Mouse (Mus musculus) stomach, embryonic 15.5 days (tissue): ENCODE measurements at regions not wholly inside any gene's neighbourhood (a gene's known extent, or its start where the extent isn't known, plus 50 kb on each side); places are given as distances from the start of the nearest gene placed in this dataset.

Source experiments
- ATAC-seq: fragments of 200-750 bp; cut with Nextera tagmentation; 2 replicates; pipeline ENCODE4 v1.8.0; 2017; ENCODE audit warnings: low read depth, moderate number of reproducible peaks, moderate TSS enrichment; ENCODE audit not compliant: insufficient read depth, low FRiP score
- H3K27ac ChIP-seq: fragments of 300-500 bp; sonication (generic); 2 replicates; pipeline ENCODE4 v1.5.1; 2015; ENCODE audit warnings: mild to moderate bottlenecking, inconsistent platforms
- H3K27me3 ChIP-seq: fragments of 300-500 bp; sonication (generic); replicated peaks from 2 replicates; pipeline ENCODE4 v1.6.1; 2015; ENCODE audit warnings: inconsistent platforms
- H3K36me3 ChIP-seq: fragments of 300-500 bp; sonication (generic); 2 replicates; pipeline ENCODE4 v1.6.1; 2015; ENCODE audit warnings: inconsistent platforms
- H3K4me1 ChIP-seq: fragments of 300-500 bp; sonication (generic); 2 replicates; pipeline ENCODE4 v1.6.1; 2015; ENCODE audit warnings: inconsistent platforms
- H3K4me2 ChIP-seq: fragments of 300-500 bp; sonication (generic); 2 replicates; pipeline ENCODE4 v1.6.1; 2015; ENCODE audit warnings: mild to moderate bottlenecking, inconsistent platforms
- H3K4me3 ChIP-seq: fragments of 300-500 bp; sonication (generic); replicated peaks from 2 replicates; pipeline ENCODE4 v1.5.1; 2015; ENCODE audit warnings: inconsistent platforms
- H3K9ac ChIP-seq: fragments of 300-500 bp; sonication (generic); 2 replicates; pipeline ENCODE4 v1.6.1; 2015; ENCODE audit warnings: inconsistent platforms
- H3K9me3 ChIP-seq: fragments of 300-500 bp; sonication (generic); 2 replicates; pipeline ENCODE4 v1.6.1; 2016; ENCODE audit warnings: inconsistent platforms
- WGBS: fragments of 180-500 bp; shearing (Covaris S2); methylation state at CpG from one replicate; pipeline ENCODE4 v1.1.7; 2015; 5-methylcytosine and 5-hydroxymethylcytosine counted together

GRCm38 (mm10) chr12:91997404-91997803, 148.4 kb upstream of the Sel1l start:
- WGBS: 52% methylated on average over 1 of the region's 1 CpGs
- no peak for ATAC-seq
- Histone ChIP-seq H3K4me1 (no peaks in the 10 kb centered on the region), H3K4me3 (no peak overlapping the region), H3K9me3 (no peaks in the 10 kb centered on the region), H3K27me3 (no peaks in the 10 kb centered on the region), H3K36me3 (no peaks in the 10 kb centered on the region), H3K9ac (no peak overlapping the region), H3K4me2 (no peak overlapping the region), H3K27ac (no peak overlapping the region)

GRCm38 (mm10) chr12:91995545-91995944, 146.6 kb upstream of the Sel1l start:
- no peaks in the 10 kb centered on the region for H3K4me1 ChIP-seq
- H3K4me3 ChIP-seq: no peak overlapping the region
- 82% methylated on average over 2 of the region's 2 CpGs for WGBS
- no peak overlapping the region for H3K27ac ChIP-seq
- no peak overlapping the region for H3K4me2 ChIP-seq
- H3K27me3 ChIP-seq: no peaks in the 10 kb centered on the region
- ATAC-seq: no peak
- no peaks in the 10 kb centered on the region for H3K9me3 ChIP-seq
- no peak overlapping the region for H3K9ac ChIP-seq
- H3K36me3 ChIP-seq: no peaks in the 10 kb centered on the region

GRCm38 (mm10) chr12:91986448-91986847, 137.5 kb upstream of the Sel1l start:
- Histone ChIP-seq H3K27me3 (no peaks in the 10 kb centered on the region), H3K9ac (no peak overlapping the region), H3K27ac (no peak overlapping the region), H3K4me2 (no peak overlapping the region), H3K9me3 (no peaks in the 10 kb centered on the region), H3K4me3 (no peak overlapping the region), H3K4me1 (no peaks in the 10 kb centered on the region), H3K36me3 (no peaks in the 10 kb centered on the region)
- ATAC-seq: no peak
- 82% methylated on average over 4 of the region's 4 CpGs for WGBS

GRCm38 (mm10) chr12:91980321-91980720, 131.4 kb upstream of the Sel1l start:
- H3K4me3 ChIP-seq: no peak overlapping the region
- no peaks in the 10 kb centered on the region for H3K9me3 ChIP-seq
- no peaks in the 10 kb centered on the region for H3K4me1 ChIP-seq
- no peak overlapping the region for H3K27ac ChIP-seq
- no peak overlapping the region for H3K9ac ChIP-seq
- WGBS: 58% methylated on average over 7 of the region's 7 CpGs
- no peaks in the 10 kb centered on the region for H3K27me3 ChIP-seq
- no peak overlapping the region for H3K4me2 ChIP-seq
- ATAC-seq: no peak
- no peaks in the 10 kb centered on the region for H3K36me3 ChIP-seq

GRCm38 (mm10) chr12:91971045-91971444, 122.1 kb upstream of the Sel1l start:
- Histone ChIP-seq H3K4me3 (no peak overlapping the region), H3K4me1 (no peaks in the 10 kb centered on the region), H3K4me2 (no peak overlapping the region), H3K27me3 (no peaks in the 10 kb centered on the region), H3K9ac (no peak overlapping the region), H3K27ac (no peak overlapping the region), H3K9me3 (no peaks in the 10 kb centered on the region), H3K36me3 (no peaks in the 10 kb centered on the region)
- WGBS: 50% methylated on average over 1 of the region's 1 CpGs
- ATAC-seq: no peak

- no peak overlapping the region for H3K4me3 ChIP-seq
- 77% methylated on average over 1 of the region's 1 CpGs for WGBS
- no peak overlapping the region for H3K4me2 ChIP-seq
- H3K9ac ChIP-seq: no peak overlapping the region
- H3K27me3 ChIP-seq: no peaks in the 10 kb centered on the region
- H3K27ac ChIP-seq: no peak overlapping the region
- no peaks in the 10 kb centered on the region for H3K36me3 ChIP-seq
- H3K4me1 ChIP-seq: no peaks in the 10 kb centered on the region
- no peak for ATAC-seq
- H3K9me3 ChIP-seq: no peaks in the 10 kb centered on the region
Measured at GRCm38 (mm10) chr12:91965937-91966336, 117.0 kb upstream of the Sel1l start.

GRCm38 (mm10) chr12:91963239-91963638, 114.3 kb upstream of the Sel1l start:
- Histone ChIP-seq H3K27me3 (no peaks in the 10 kb centered on the region), H3K4me3 (no peak overlapping the region), H3K4me1 (no peaks in the 10 kb centered on the region), H3K36me3 (no peaks in the 10 kb centered on the region), H3K9ac (no peak overlapping the region), H3K9me3 (no peaks in the 10 kb centered on the region), H3K27ac (no peak overlapping the region), H3K4me2 (no peak overlapping the region)
- 50% methylated on average over 5 of the region's 5 CpGs for WGBS
- ATAC-seq: no peak

GRCm38 (mm10) chr12:91958086-91958485, 109.1 kb upstream of the Sel1l start:
- Histone ChIP-seq H3K4me3 (no peak overlapping the region), H3K4me2 (no peak overlapping the region), H3K27me3 (no peaks in the 10 kb centered on the region), H3K9me3 (no peaks in the 10 kb centered on the region), H3K36me3 (no peaks in the 10 kb centered on the region), H3K4me1 (no peaks in the 10 kb centered on the region), H3K9ac (no peak overlapping the region), H3K27ac (no peak overlapping the region)
- no peak for ATAC-seq
- WGBS: 48% methylated on average over 4 of the region's 4 CpGs

GRCm38 (mm10) chr12:91956411-91956810, 107.5 kb upstream of the Sel1l start:
- H3K4me1 ChIP-seq: no peaks in the 10 kb centered on the region
- H3K4me2 ChIP-seq: no peak overlapping the region
- H3K9me3 ChIP-seq: no peaks in the 10 kb centered on the region
- ATAC-seq: no peak
- H3K4me3 ChIP-seq: no peak overlapping the region
- H3K36me3 ChIP-seq: no peaks in the 10 kb centered on the region
- no peak overlapping the region for H3K27ac ChIP-seq
- WGBS: 72% methylated on average over 3 of the region's 3 CpGs
- no peak overlapping the region for H3K9ac ChIP-seq
- H3K27me3 ChIP-seq: no peaks in the 10 kb centered on the region

GRCm38 (mm10) chr12:91948602-91949167, 99.7 kb upstream of the Sel1l start:
- H3K9me3 ChIP-seq: no peaks in the 10 kb centered on the region
- H3K27ac ChIP-seq: no peak overlapping the region
- no peaks in the 10 kb centered on the region for H3K4me1 ChIP-seq
- no peak overlapping the region for H3K9ac ChIP-seq
- H3K27me3 ChIP-seq: no peaks in the 10 kb centered on the region
- WGBS: 58% methylated on average over 8 of the region's 8 CpGs
- no peaks in the 10 kb centered on the region for H3K36me3 ChIP-seq
- H3K4me2 ChIP-seq: no peak overlapping the region
- ATAC-seq: no peak
- H3K4me3 ChIP-seq: no peak overlapping the region

- Histone ChIP-seq H3K4me3 (no peak overlapping the region), H3K27me3 (no peaks in the 10 kb centered on the region), H3K9ac (no peak overlapping the region), H3K4me2 (no peak overlapping the region), H3K27ac (no peak overlapping the region), H3K4me1 (no peaks in the 10 kb centered on the region), H3K36me3 (no peaks in the 10 kb centered on the region), H3K9me3 (no peaks in the 10 kb centered on the region)
- 70% methylated on average over 3 of the region's 3 CpGs for WGBS
- no peak for ATAC-seq
Measured at GRCm38 (mm10) chr12:91947998-91948397, 99.0 kb upstream of the Sel1l start.

- Histone ChIP-seq H3K4me3 (no peak overlapping the region), H3K36me3 (no peaks in the 10 kb centered on the region), H3K27ac (no peak overlapping the region), H3K4me1 (no peaks in the 10 kb centered on the region), H3K27me3 (no peaks in the 10 kb centered on the region), H3K9ac (no peak overlapping the region), H3K4me2 (no peak overlapping the region), H3K9me3 (no peaks in the 10 kb centered on the region)
- no peak for ATAC-seq
- 90% methylated on average over 3 of the region's 3 CpGs for WGBS
Measured at GRCm38 (mm10) chr12:91946541-91946940, 97.6 kb upstream of the Sel1l start.
